Mouse (Mus musculus): ENCODE measurements at regions not wholly inside any gene's neighbourhood (a gene's known extent, or its start where the extent isn't known, plus 50 kb on each side); places are given as distances from the start of the nearest gene placed in this dataset.

GRCm38 (mm10) chr4:106167716-106168115 lies 148.3 kb upstream of the Usp24 start:
- no peak for TF ChIP-seq CHD2 (IDR thresholded peaks at IDR 0.05; ENCODE audit: low read depth, low read length)
- no peak for TF ChIP-seq MAFK (IDR thresholded peaks at IDR 0.05; ENCODE audit: insufficient read depth, low read depth, low read length)
- TF ChIP-seq ZC3H11A (IDR thresholded peaks at IDR 0.05; ENCODE audit: borderline replicate concordance, low read depth, low read length) = no peak
